Mouse (Mus musculus): ENCODE results near the gene Kcnma1. TPM values are rescaled to one million over a fixed set of nuclear protein-coding genes. Genes with fewer than 3 reads are reported as not detected.

Gene Kcnma1
- polyA plus RNA-seq, 1 experiment, result 0.29 TPM

DNA sequence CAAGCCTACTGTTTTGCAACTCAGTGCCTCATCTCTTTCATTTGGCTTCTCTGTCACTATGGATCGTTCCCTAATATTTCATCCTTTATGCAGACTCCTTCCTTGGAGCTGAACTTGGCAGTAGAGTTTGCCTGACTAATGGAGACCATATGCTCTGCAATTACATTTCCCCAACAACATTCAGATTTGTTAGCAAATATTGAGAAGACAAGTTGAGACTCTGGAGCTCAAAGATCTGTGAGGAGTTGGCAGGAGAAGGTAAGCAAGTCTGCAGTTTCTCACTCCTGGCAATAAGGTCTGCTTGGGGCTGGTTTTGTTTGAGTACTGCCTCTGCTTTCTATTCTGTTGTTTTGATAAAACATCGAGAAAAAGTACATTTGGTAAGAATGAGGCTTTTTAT is 723.7 kb downstream of the Kcnma1 start:
- Histone ChIP-seq H3K36me3 (ENCODE audit: control insufficient read depth, insufficient read depth, low read length) (no peaks in the 10 kb centered on the region), H3K4me1 (ENCODE audit: control insufficient read depth, insufficient read depth, insufficient read length) (no peaks in the 10 kb centered on the region)
- no peak for TF ChIP-seq CTCF (IDR thresholded peaks at IDR 0.05; ENCODE audit: extremely low read depth, insufficient read depth, insufficient read length, insufficient replicate concordance)
- TF ChIP-seq POLR2A (IDR thresholded peaks at IDR 0.05; ENCODE audit: low read depth, low read length), result no peak

DNA sequence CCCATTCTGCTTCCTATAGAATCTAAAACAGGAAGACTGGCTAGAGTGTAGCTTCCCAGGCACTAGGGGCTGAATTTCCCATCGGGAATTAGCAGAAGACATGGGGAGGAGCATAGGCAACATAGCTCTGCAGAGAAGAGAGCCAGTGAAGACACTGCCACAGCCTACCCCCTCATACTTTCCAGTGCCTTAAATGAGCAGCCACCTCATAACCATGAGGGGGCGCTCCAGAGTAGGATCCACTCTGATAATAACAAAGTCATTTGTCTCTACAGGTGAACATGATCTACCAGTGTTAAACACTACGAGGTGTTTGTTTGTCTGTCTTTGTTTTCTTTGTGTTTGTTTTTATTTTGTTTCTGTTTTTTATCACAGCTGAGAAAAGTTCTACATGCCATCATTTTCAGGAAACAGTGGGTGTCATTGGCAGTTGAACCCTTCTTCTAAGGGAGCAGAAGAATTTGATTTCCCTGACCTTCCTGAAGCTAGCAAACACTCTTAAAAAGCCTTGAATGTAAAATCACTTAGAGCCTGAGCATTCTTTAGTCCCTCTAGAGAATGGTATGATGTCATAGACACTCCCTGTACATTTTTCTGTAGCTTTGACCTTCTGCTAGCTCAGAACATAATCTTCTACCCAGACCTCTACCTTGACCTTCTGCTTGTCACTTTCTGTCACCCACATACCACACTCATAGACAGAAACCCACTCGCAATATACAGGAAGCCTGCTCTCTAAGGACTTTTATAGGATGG is 747.6 kb downstream of the Kcnma1 start:
- TF ChIP-seq POLR2A (IDR thresholded peaks at IDR 0.05; ENCODE audit: low read depth, low read length) (no peak), CTCF (IDR thresholded peaks at IDR 0.05; ENCODE audit: extremely low read depth, insufficient read depth, insufficient read length, insufficient replicate concordance) (no peak)
- no peak for DNase-seq (ENCODE audit: low read depth in 1 of 2, low spot score in 2 of 2)
- 50% methylated on average over 4 of the region's 4 CpGs for WGBS
- H3K27ac ChIP-seq (ENCODE audit: insufficient read depth, low read length), result no peak overlapping the region
- H3K4me1 ChIP-seq (ENCODE audit: control insufficient read depth, insufficient read depth, insufficient read length), result no peaks in the 10 kb centered on the region
- H3K4me3 ChIP-seq (ENCODE audit: extremely low read depth, insufficient read depth, insufficient read length), result no peak overlapping the region
- no peaks in the 10 kb centered on the region for H3K27me3 ChIP-seq (ENCODE audit: control insufficient read depth, insufficient read depth, low read length)
- H3K36me3 ChIP-seq (ENCODE audit: control insufficient read depth, insufficient read depth, low read length), result no peaks in the 10 kb centered on the region

More for the DNA sequence above, 723.7 kb downstream of the Kcnma1 start:
- WGBS, result 82% methylated on average over 2 of the region's 2 CpGs
- Histone ChIP-seq H3K27ac (ENCODE audit: insufficient read depth, low read length) (no peak overlapping the region), H3K27me3 (ENCODE audit: control insufficient read depth, insufficient read depth, low read length) (no peaks in the 10 kb centered on the region), H3K4me3 (ENCODE audit: extremely low read depth, insufficient read depth, insufficient read length) (no peak overlapping the region)
- DNase-seq (ENCODE audit: low read depth in 1 of 2, low spot score in 2 of 2), result no peak

DNA sequence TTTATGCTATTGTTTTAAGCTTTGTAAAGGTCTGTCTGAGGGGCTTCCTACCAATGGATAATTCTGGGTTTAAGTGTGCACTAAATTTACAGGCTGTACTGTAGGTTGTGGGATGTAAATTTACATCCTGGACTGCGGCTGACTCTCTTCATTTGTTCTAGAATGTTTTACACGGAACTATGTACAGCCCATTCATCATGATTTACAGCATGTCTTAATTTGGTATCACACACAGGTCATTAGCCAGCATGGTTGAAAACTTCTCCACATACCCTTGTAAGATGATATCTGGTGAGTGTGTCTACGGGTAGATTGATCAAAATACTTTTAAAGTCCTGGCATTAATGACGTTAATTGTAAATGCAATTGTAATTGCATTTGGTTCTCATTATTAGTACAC is 761.1 kb downstream of the Kcnma1 start:
- no peaks in the 10 kb centered on the region for H3K4me1 ChIP-seq (ENCODE audit: control insufficient read depth, insufficient read depth, insufficient read length)

DNA sequence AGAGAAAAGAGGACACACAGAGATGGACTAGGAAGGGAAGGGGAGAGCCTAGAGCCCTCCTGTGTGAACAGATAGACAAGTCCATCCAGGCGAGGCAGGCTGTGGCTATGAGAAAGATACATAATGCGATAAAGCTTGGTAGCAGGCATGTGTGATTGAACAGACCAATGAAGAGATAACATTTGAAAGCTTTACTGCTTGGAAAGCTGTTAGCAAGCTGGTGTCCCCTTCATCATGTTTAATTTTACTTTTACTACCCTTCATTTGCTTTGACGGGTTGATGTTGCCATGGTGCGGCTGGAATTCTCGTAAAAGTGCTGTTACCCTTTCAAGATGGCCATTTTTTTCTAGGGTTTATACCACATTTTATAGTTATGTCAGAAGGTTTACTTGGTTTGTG is 769.8 kb downstream of the Kcnma1 start:
- no peaks in the 10 kb centered on the region for H3K27me3 ChIP-seq (ENCODE audit: control insufficient read depth, insufficient read depth, low read length)
- H3K4me3 ChIP-seq (ENCODE audit: extremely low read depth, insufficient read depth, insufficient read length), result no peak overlapping the region
- no peaks in the 10 kb centered on the region for H3K36me3 ChIP-seq (ENCODE audit: control insufficient read depth, insufficient read depth, low read length)
- 77% methylated on average over 5 of the region's 5 CpGs for WGBS
- TF ChIP-seq POLR2A (IDR thresholded peaks at IDR 0.05; ENCODE audit: low read depth, low read length) (no peak), CTCF (IDR thresholded peaks at IDR 0.05; ENCODE audit: extremely low read depth, insufficient read depth, insufficient read length, insufficient replicate concordance) (no peak)
- DNase-seq (ENCODE audit: low read depth in 1 of 2, low spot score in 2 of 2), result no peak
- no peaks in the 10 kb centered on the region for H3K4me1 ChIP-seq (ENCODE audit: control insufficient read depth, insufficient read depth, insufficient read length)
- no peak overlapping the region for H3K27ac ChIP-seq (ENCODE audit: insufficient read depth, low read length)

More for the DNA sequence above, 761.1 kb downstream of the Kcnma1 start:
- H3K27me3 ChIP-seq (ENCODE audit: control insufficient read depth, insufficient read depth, low read length), result no peaks in the 10 kb centered on the region
- 81% methylated on average over 4 of the region's 4 CpGs for WGBS
- no peak for TF ChIP-seq CTCF (IDR thresholded peaks at IDR 0.05; ENCODE audit: extremely low read depth, insufficient read depth, insufficient read length, insufficient replicate concordance)
- TF ChIP-seq POLR2A (IDR thresholded peaks at IDR 0.05; ENCODE audit: low read depth, low read length), result no peak
- H3K36me3 ChIP-seq (ENCODE audit: control insufficient read depth, insufficient read depth, low read length), result no peaks in the 10 kb centered on the region
- no peak overlapping the region for H3K4me3 ChIP-seq (ENCODE audit: extremely low read depth, insufficient read depth, insufficient read length)
- no peak for DNase-seq (ENCODE audit: low read depth in 1 of 2, low spot score in 2 of 2)
- H3K27ac ChIP-seq (ENCODE audit: insufficient read depth, low read length), result no peak overlapping the region

DNA sequence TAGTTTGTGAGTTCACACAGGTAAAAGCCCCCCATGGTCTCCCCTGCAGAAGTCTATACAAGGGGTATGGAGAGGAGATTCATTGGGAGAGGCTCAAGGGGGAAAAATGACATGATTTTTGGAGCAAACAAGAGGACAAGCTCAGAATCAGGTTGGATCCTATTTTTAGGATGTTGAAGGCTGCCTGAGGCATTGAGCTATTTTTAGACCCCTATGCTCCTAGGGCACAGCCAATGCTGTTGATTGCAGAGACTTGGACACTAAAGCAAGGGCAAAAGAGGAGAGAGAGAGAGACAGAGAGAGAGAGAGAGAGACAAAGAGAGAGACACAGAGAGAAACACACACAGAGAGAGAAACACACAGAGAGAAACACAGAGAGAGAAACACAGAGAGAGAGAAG is 770.4 kb downstream of the Kcnma1 start:
- no peak for DNase-seq (ENCODE audit: low read depth in 1 of 2, low spot score in 2 of 2)
- H3K27me3 ChIP-seq (ENCODE audit: control insufficient read depth, insufficient read depth, low read length), result no peaks in the 10 kb centered on the region
- H3K4me3 ChIP-seq (ENCODE audit: extremely low read depth, insufficient read depth, insufficient read length), result no peak overlapping the region
- H3K36me3 ChIP-seq (ENCODE audit: control insufficient read depth, insufficient read depth, low read length), result no peaks in the 10 kb centered on the region
- no peaks in the 10 kb centered on the region for H3K4me1 ChIP-seq (ENCODE audit: control insufficient read depth, insufficient read depth, insufficient read length)
- H3K27ac ChIP-seq (ENCODE audit: insufficient read depth, low read length), result no peak overlapping the region
- TF ChIP-seq CTCF (IDR thresholded peaks at IDR 0.05; ENCODE audit: extremely low read depth, insufficient read depth, insufficient read length, insufficient replicate concordance), result no peak
- no peak for TF ChIP-seq POLR2A (IDR thresholded peaks at IDR 0.05; ENCODE audit: low read depth, low read length)

Other genes with a start within 250 kb of the Kcnma1 start
- gene Dlg5, start 231.4 kb upstream of the Kcnma1 start, polyA plus RNA-seq (2012; rRNA removed), result 6.5 and 6.7 TPM in 2 replicates